Mouse (Mus musculus): ENCODE results near the gene Gm49322.
"Not testable (repeated sequence)": the region's sequence is repeated elsewhere in the genome, so short reads cannot be mapped to it uniquely, and the experiment has no call there.

Gene Gm49322

GRCm38 (mm10) chr10:80611905-80612304 lies 6.1 kb downstream of the Gm49322 start:
- no peak for DNase-seq (ENCODE audit: low spot score)

GRCm38 (mm10) chr10:80613821-80614220 lies 8.0 kb downstream of the Gm49322 start:
- DNase-seq (ENCODE audit: low spot score) = no peak

- DNase-seq (ENCODE audit: low spot score) = no peak
Measured at GRCm38 (mm10) chr10:80614351-80614750, 8.5 kb downstream of the Gm49322 start.

- DNase-seq (ENCODE audit: low spot score) = no peak
Measured at GRCm38 (mm10) chr10:80618181-80618580, 12.4 kb downstream of the Gm49322 start.

GRCm38 (mm10) chr10:80619465-80620244 lies 13.8 kb downstream of the Gm49322 start:
- DNase-seq (ENCODE audit: low spot score) = no peak

GRCm38 (mm10) chr10:80620365-80620764 lies 14.5 kb downstream of the Gm49322 start:
- no peak for DNase-seq (ENCODE audit: low spot score)

- DNase-seq (ENCODE audit: low spot score) = no peak
Measured at GRCm38 (mm10) chr10:80620796-80621689, 15.2 kb downstream of the Gm49322 start.

GRCm38 (mm10) chr10:80621690-80621939 lies 15.8 kb downstream of the Gm49322 start:
- no peak for DNase-seq (ENCODE audit: low spot score)

- DNase-seq (ENCODE audit: low spot score) = peak; percentile 99
Measured at GRCm38 (mm10) chr10:80621940-80622660, 16.3 kb downstream of the Gm49322 start.

- peak; percentile 86 for DNase-seq (ENCODE audit: low spot score)
Measured at GRCm38 (mm10) chr10:80622661-80623456, 17.0 kb downstream of the Gm49322 start, which contains the start of gene Csnk1g2. Gene Csnk1g2 (plus strand): TSS chr10:80622838.

- DNase-seq (ENCODE audit: low spot score) = peak; percentile 71
Measured at GRCm38 (mm10) chr10:80623457-80624191, 17.8 kb downstream of the Gm49322 start.

GRCm38 (mm10) chr10:80625764-80626163 lies 19.9 kb downstream of the Gm49322 start:
- no peak for DNase-seq (ENCODE audit: low spot score)

GRCm38 (mm10) chr10:80627685-80628084 lies 21.9 kb downstream of the Gm49322 start:
- peak; percentile 82 for DNase-seq (ENCODE audit: low spot score)

- no peak for DNase-seq (ENCODE audit: low spot score)
Measured at GRCm38 (mm10) chr10:80628925-80629324, 23.1 kb downstream of the Gm49322 start.

- DNase-seq (ENCODE audit: low spot score) = no peak
Measured at GRCm38 (mm10) chr10:80635345-80635744, 29.5 kb downstream of the Gm49322 start.

- DNase-seq (ENCODE audit: low spot score) = no peak
Measured at GRCm38 (mm10) chr10:80646936-80647335, 41.1 kb downstream of the Gm49322 start.

GRCm38 (mm10) chr10:80649910-80650309 lies 44.1 kb downstream of the Gm49322 start:
- not testable (repeated sequence) for DNase-seq (ENCODE audit: low spot score)

GRCm38 (mm10) chr10:80650392-80650791 lies 44.6 kb downstream of the Gm49322 start:
- DNase-seq (ENCODE audit: low spot score) = no peak

- no peak for DNase-seq (ENCODE audit: low spot score)
Measured at GRCm38 (mm10) chr10:80653156-80653720, 47.4 kb downstream of the Gm49322 start.

- DNase-seq (ENCODE audit: low spot score) = no peak
Measured at GRCm38 (mm10) chr10:80654866-80655265, 49.0 kb downstream of the Gm49322 start.
